Mouse (Mus musculus): Measurements from ENCODE around the gene Slc4a4. TPM values are rescaled to one million over a fixed set of nuclear protein-coding genes. Genes with fewer than 3 reads are reported as not detected.

The Slc4a4 gene
- polyA plus RNA-seq, 1 experiment = 905 TPM

DNA sequence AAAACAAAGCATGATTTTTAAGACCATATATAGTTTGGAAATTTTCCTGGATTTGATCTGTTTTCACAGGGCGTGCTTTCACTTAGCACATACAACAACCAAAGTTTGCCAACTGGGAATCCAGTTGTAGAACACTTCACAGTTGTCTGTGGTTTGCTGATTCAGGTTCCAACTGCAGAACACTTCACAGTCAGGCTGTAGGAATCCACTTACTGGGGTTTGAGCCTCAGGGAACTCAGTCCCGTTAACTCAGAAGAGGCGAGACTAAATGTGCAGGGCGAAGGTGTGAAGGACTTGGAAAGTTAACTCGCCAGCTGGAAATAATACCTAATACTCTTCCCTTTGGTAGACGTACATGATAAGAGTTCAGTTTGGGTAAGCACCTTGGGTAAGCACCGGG, 345.7 kb downstream of the Slc4a4 start:
- 86% methylated on average over 7 of the region's 7 CpGs for WGBS
- Histone ChIP-seq H3K4me3 (ENCODE audit: insufficient read depth, low read depth, low read length) (no peak overlapping the region), H3K4me1 (ENCODE audit: control insufficient read depth, insufficient read depth, low read length) (no peaks in the 10 kb centered on the region), H3K27ac (ENCODE audit: insufficient read depth, low read depth, low read length) (no peak overlapping the region)
- TF ChIP-seq POLR2A (IDR thresholded peaks at IDR 0.05; ENCODE audit: insufficient read depth, low read depth, low read length) = no peak
- TF ChIP-seq CTCF (IDR thresholded peaks at IDR 0.05; ENCODE audit: insufficient read depth, low read depth, low read length) = no peak

DNA sequence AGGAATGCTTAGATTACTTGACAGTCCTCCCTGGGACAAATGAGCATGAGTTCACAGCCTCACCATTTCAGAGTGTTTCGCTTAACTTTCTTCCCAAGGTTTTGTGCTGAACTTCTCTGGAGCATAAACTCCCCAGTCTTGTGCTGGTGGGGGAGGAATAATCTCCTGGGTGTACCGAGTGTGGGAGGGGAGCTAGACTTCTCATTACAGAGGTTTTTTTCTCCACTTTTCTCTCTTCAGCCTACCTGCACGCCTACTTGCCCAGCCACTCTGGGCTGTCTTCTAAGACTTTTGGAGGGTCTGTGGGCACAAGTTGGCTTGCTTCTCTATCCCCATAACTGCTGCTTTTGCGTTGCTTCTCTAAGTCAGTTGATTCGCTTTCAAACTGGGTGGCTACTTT, 365.2 kb downstream of the Slc4a4 start:
- no peak overlapping the region for H3K27ac ChIP-seq (ENCODE audit: insufficient read depth, low read depth, low read length)
- no peaks in the 10 kb centered on the region for H3K4me1 ChIP-seq (ENCODE audit: control insufficient read depth, insufficient read depth, low read length)
- 77% methylated on average over 5 of the region's 5 CpGs for WGBS
- H3K4me3 ChIP-seq (ENCODE audit: insufficient read depth, low read depth, low read length) = no peak overlapping the region
- TF ChIP-seq POLR2A (IDR thresholded peaks at IDR 0.05; ENCODE audit: insufficient read depth, low read depth, low read length) (no peak), CTCF (IDR thresholded peaks at IDR 0.05; ENCODE audit: insufficient read depth, low read depth, low read length) (no peak)

DNA sequence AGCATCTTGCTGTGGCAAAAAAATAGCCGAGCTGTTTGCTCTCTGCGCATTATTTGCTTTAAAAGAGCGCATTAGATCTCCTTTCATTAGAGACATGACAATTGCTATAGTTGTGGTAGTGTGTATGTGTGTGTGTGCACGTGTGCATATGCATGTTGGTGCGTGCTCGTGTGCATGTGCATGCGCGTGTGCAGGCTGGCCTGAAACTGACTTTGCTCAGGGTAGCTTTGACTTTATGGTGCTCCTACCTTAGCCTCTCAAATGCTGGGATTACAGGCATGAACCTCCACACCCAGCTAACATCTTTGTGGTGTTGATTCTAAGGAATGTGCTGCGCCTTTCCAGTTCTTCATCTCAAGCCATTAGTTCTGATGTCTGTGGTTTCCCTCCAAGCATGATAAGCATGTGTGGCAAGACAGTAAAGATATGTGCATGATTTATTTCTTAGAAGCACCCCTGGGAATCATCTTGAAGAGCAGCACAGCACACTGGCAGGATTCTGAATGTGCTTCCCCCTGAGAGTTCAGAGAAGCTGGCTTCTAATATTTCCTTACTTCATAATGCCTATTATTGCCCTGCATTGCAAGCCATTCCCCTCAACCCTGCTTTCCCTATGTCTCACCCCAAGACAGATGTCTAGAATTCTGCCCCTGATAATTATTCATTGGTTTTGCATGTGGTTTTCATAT, 373.3 kb downstream of the Slc4a4 start:
- no peak overlapping the region for H3K27ac ChIP-seq (ENCODE audit: insufficient read depth, low read depth, low read length)
- H3K4me1 ChIP-seq (ENCODE audit: control insufficient read depth, insufficient read depth, low read length) = no peaks in the 10 kb centered on the region
- no peak for TF ChIP-seq POLR2A (IDR thresholded peaks at IDR 0.05; ENCODE audit: insufficient read depth, low read depth, low read length)
- TF ChIP-seq CTCF (IDR thresholded peaks at IDR 0.05; ENCODE audit: insufficient read depth, low read depth, low read length) = no peak
- no peak overlapping the region for H3K4me3 ChIP-seq (ENCODE audit: insufficient read depth, low read depth, low read length)
- WGBS = 96% methylated on average over 9 of the region's 9 CpGs

DNA sequence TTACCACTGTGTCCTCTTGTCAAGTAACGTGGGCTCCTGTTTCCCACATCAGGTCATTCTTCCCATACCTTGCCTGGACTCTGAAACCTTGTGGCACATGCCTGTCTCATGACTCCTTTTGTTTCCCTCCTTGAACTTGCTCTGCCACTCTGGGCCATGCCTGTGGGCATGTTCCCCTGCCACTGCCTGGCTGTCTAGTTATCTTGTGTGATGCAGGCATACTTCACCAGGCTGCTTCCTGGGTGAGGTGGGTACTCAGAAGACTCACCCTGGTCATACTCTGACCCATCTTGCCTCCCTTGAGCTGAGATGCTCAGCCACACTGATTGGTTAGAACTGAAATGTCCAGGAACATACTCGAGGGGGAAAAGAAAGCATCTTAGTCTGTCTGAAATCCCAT, 390.4 kb downstream of the Slc4a4 start:
- 81% methylated on average over 2 of the region's 2 CpGs for WGBS
- no peak for TF ChIP-seq CTCF (IDR thresholded peaks at IDR 0.05; ENCODE audit: insufficient read depth, low read depth, low read length)
- no peak for TF ChIP-seq POLR2A (IDR thresholded peaks at IDR 0.05; ENCODE audit: insufficient read depth, low read depth, low read length)
- Histone ChIP-seq H3K4me1 (ENCODE audit: control insufficient read depth, insufficient read depth, low read length) (no peaks in the 10 kb centered on the region), H3K27ac (ENCODE audit: insufficient read depth, low read depth, low read length) (no peak overlapping the region), H3K4me3 (ENCODE audit: insufficient read depth, low read depth, low read length) (no peak overlapping the region)

DNA sequence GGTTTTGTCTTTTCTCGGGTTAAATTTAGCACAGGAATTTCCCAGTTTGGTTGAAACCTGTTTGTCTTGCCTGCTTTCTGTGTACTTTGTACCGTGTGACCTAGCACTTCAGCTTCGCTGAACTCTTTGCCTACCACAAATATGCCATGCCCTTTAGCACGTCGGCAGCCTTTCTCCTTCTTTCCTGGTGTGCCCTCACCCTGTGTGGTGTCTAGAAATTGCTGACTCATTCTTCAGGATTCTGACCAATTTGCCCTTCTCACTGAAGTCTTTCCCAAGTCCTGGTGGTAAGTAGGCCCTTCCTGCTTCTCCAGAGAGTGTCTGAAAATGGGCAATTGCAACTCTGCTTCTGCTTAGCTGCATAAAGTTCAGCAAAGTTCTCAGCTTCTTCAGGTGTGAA, 391.0 kb downstream of the Slc4a4 start:
- no peak for TF ChIP-seq POLR2A (IDR thresholded peaks at IDR 0.05; ENCODE audit: insufficient read depth, low read depth, low read length)
- no peak for TF ChIP-seq CTCF (IDR thresholded peaks at IDR 0.05; ENCODE audit: insufficient read depth, low read depth, low read length)
- Histone ChIP-seq H3K4me1 (ENCODE audit: control insufficient read depth, insufficient read depth, low read length) (no peaks in the 10 kb centered on the region), H3K27ac (ENCODE audit: insufficient read depth, low read depth, low read length) (no peak overlapping the region), H3K4me3 (ENCODE audit: insufficient read depth, low read depth, low read length) (no peak overlapping the region)
- WGBS = 78% methylated on average over 5 of the region's 5 CpGs

DNA sequence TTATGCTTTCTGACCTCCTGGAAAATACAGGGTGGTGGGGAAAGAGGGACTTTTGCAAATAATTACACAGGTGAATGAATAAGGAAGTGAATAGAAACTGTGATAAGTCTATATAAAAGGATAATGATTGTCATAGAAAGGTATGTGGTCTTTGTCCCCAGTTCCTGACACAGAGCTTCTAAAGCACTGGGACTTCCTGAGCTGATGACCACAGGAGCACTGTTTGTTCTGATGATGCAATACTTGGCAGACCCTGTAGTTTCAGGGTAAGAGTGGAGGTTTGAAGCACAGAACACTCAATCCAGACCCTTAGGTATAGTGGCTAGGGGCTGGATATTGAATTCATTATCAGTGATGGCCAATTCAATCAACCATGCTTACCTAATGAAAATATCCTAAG, 391.7 kb downstream of the Slc4a4 start:
- Histone ChIP-seq H3K4me3 (ENCODE audit: insufficient read depth, low read depth, low read length) (no peak overlapping the region), H3K4me1 (ENCODE audit: control insufficient read depth, insufficient read depth, low read length) (no peaks in the 10 kb centered on the region), H3K27ac (ENCODE audit: insufficient read depth, low read depth, low read length) (no peak overlapping the region)
- TF ChIP-seq CTCF (IDR thresholded peaks at IDR 0.05; ENCODE audit: insufficient read depth, low read depth, low read length) (no peak), POLR2A (IDR thresholded peaks at IDR 0.05; ENCODE audit: insufficient read depth, low read depth, low read length) (no peak)

DNA sequence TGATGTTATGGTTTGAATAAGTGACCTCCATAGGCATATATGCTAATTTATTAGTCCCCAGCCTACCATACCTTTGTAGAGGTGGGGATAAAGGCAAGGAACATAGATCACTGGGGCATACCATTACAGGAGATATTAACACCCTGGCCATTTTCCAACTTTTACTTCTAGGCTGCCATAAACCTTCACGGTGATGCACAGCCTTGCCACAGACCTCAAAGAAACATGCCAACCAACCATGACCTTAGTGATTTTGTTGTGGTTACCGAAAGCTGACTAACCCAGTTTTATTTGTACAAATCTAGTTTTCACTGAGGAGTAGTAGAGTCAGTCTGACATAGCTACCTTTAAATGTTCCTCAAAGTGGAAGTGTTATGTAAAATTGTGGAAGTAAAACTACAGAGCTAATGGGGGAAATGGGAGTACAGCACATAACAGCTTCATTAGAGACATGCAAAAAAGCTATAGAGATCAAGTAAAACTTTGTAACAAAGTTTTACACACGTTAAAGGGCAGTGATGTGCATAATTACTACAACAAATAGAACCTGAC, 393.8 kb downstream of the Slc4a4 start:
- no peak for TF ChIP-seq CTCF (IDR thresholded peaks at IDR 0.05; ENCODE audit: insufficient read depth, low read depth, low read length)
- no peak for TF ChIP-seq POLR2A (IDR thresholded peaks at IDR 0.05; ENCODE audit: insufficient read depth, low read depth, low read length)
- no peaks in the 10 kb centered on the region for H3K4me1 ChIP-seq (ENCODE audit: control insufficient read depth, insufficient read depth, low read length)
- no peak overlapping the region for H3K4me3 ChIP-seq (ENCODE audit: insufficient read depth, low read depth, low read length)
- H3K27ac ChIP-seq (ENCODE audit: insufficient read depth, low read depth, low read length) = no peak overlapping the region
- 83% methylated on average over 3 of the region's 3 CpGs for WGBS

Other genes with a start within 250 kb of the Slc4a4 start
- gene Grsf1, start 210.6 kb upstream of the Slc4a4 start, polyA plus RNA-seq (2012; ENCODE audit: insufficient read depth, insufficient read length, low replicate concordance, missing spikeins) = not detected in 2 replicates
- not detected in 2 replicates for gene Mob1b, start 166.0 kb upstream of the Slc4a4 start, polyA plus RNA-seq (2012; ENCODE audit: insufficient read depth, insufficient read length, low replicate concordance, missing spikeins)
- gene Dck, start 121.8 kb upstream of the Slc4a4 start, polyA plus RNA-seq (2012; ENCODE audit: insufficient read depth, insufficient read length, low replicate concordance, missing spikeins) = 165 TPM in 1 of 2 replicates, not detected in the other

Measured in olfactory bulb, adult 2 months (tissue).